Mouse (Mus musculus): ENCODE measurements around the gene Stt3b.
"Not testable (repeated sequence)": the region's sequence is repeated elsewhere in the genome, so short reads cannot be mapped to it uniquely, and the experiment has no call there.

The Stt3b gene

DNA sequence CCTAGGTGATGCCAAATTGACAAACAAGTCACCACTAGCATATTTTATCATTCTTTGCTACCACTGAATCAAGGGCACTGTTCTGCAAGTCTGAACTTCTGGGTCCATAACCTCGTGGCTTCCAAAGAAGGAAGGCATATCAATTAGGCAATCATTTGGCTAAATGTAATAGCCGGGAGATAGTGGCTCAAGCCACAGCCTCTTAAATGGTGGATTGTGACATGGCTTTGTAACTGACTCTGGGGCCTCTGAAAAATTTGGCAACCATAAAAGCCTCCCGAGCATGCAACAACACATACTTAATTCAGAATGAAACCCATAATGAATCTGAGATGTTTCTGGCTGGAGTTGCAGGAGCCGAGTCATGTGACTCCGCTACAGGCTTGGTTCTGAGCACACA lies 6.8 kb upstream of the Stt3b start:
- no peak for DNase-seq (ENCODE audit: low read depth)

- DNase-seq (ENCODE audit: low read depth) = no peak
Observed at GRCm38 (mm10) chr9:115314556-115314955, 4.3 kb upstream of the Stt3b start.

DNA sequence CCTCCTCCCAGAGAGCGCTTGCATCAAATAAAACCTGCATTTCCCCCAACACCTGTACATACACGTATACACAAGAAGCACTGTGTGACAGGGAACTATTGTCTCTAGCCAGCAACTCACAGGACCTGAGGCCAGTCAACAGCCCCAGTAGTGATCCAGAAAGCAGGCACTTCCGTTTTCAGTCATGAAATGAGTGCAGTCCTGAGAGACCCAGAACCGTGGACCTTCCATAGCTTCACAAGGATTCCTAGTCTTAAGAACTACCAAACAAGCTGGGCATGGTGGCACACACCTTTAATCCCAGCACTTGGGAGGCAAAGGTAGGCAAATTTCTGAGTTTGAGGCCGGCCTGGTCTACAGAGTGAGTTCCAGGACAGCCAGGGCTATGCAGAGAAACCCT lies 3.6 kb upstream of the Stt3b start:
- DNase-seq (ENCODE audit: low read depth) = no peak

- DNase-seq (ENCODE audit: low read depth) = no peak
Observed at GRCm38 (mm10) chr9:115311223-115311520, 951 bp upstream of the Stt3b start.

DNA sequence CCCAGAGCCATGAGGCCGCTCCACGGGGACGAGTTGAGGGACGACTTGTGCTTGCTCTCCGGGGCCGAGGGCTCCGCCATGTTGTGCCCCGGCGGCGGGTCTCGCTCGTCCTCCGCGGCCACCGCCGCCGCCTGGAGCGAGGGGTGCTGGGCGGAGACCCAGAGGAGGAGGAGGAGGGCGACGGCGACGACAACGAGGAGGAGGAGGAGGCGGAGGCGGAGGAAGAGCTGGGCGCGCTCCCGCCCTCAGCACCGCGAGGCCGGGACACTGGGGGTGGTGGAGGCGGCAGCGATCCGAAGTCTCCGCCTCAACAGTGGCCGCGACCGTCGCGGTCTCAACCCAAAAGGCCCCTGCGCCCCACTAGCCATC lies 260 bp downstream of the Stt3b start:
- DNase-seq (ENCODE audit: low read depth) = no peak

GRCm38 (mm10) chr9:115309381-115309971 lies 745 bp downstream of the Stt3b start:
- DNase-seq (ENCODE audit: low read depth) = no peak

DNA sequence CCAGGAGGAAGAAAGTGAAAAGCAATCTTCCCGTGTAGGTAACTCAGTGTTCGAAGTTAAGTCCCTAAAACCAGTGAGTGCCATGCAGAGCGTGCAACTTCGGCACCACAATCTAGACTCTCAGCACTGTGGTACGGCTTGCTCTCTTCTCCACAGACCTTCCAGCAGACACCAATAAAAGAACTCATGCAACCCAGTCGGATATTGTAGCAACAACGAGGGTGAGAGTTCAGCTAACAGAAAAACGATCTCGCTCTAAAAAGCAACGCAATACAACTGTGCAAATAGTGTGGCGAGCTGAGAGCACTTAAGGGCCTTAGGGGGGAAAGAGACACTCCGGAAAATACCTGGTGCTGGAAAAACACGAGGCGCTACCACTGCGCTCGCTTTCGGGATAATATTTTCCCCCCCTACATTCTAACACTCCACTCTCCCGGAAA lies 1.3 kb downstream of the Stt3b start:
- no peak for DNase-seq (ENCODE audit: low read depth)

- DNase-seq (ENCODE audit: low read depth) = no peak
Observed at GRCm38 (mm10) chr9:115308401-115308800, 1.8 kb downstream of the Stt3b start.

DNA sequence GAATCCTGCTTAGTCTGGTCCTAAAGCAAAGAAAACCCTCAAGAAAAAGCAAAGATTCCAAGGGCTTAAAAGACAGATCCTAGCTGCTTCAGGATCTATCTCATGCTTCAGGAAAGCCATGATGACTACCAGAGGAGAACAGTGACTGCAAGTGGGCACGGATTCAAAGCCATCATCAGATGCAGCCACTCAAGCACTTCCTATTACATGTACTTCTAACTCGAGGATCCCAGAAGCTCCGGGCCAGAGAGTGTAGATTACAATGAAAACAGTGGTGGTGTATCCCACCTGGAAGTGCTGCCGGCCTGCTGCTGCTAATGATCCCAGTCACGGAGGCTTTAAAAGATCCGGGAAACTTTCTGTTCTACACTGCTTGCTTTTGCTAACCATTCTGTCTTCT lies 4.0 kb downstream of the Stt3b start:
- no peak for DNase-seq (ENCODE audit: low read depth)

DNA sequence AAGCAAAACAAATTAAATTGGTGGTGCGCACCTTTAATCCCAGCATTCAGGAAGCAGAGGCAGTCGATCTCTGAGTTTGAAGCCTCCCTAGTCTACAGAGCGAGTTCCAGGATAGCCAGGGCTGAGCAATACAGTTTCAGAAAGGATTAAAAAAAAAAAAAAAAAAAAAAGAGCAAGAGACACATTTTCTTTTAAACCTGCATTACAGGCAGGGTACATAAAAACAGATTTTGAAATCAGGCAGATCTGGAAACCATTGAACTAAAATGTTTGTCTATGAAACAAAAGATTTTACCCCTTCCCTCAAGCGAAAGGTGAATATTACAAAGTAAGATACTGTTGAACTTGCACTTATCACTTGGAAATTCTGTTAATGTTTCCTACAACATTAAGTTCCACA lies 6.1 kb downstream of the Stt3b start:
- no peak for DNase-seq (ENCODE audit: low read depth)

- no peak for DNase-seq (ENCODE audit: low read depth)
Observed at GRCm38 (mm10) chr9:115301593-115301992, 8.6 kb downstream of the Stt3b start.

DNA sequence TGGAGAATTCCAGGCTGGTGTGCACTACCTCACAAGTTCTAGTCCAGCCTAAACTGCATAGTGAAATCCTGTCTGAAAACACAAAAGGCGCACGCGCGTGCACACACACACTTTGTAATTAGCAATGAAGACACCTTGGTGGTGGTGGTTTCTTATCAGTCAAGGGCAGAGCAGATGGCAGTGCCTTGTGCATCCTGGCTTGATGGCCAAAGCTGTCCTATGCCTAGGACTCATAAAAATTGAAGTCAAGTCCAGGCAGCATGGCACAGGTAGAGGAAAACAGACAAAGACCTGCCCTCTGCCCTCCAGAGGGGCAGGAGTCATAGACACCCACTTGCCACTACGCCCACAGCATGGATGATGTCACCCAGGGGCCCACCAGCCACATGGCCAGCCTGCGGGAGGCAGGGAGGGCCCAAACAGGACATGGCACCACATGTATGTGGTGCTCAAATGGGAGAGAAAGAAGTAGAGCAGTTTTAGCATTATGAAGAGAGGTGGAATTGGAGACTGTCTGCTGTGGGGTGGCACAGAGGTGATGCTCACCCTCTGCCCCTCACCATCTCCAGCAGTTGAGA lies 9.1 kb downstream of the Stt3b start:
- DNase-seq (ENCODE audit: low read depth) = no peak

DNA sequence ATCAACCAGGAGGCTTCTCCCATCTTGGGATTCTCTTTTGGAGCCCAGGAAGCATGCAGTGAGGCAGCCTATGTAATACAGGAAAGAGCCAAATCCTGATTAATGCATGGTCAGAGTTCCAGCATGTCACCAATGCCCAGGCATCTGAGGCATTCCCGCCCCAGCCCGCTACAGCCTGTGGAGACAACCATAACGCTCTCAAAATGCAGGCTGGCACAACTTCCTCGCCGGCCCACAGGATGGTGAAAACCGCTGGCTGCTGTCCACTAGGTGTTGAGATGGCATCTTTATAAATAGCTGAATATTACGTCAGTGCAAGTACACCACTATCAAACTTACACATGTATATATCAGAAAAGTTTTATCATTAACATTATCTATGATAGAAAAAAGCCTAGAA lies 13.5 kb downstream of the Stt3b start:
- DNase-seq (ENCODE audit: low read depth) = no peak

- no peak for DNase-seq (ENCODE audit: low read depth)
Observed at GRCm38 (mm10) chr9:115293920-115294594, 16.2 kb downstream of the Stt3b start.

- DNase-seq (ENCODE audit: low read depth) = no peak
Observed at GRCm38 (mm10) chr9:115287774-115288434, 22.3 kb downstream of the Stt3b start.

- no peak for DNase-seq (ENCODE audit: low read depth)
Observed at GRCm38 (mm10) chr9:115284385-115284784, 25.8 kb downstream of the Stt3b start.

GRCm38 (mm10) chr9:115283403-115283802 lies 26.8 kb downstream of the Stt3b start:
- no peak for DNase-seq (ENCODE audit: low read depth)

DNA sequence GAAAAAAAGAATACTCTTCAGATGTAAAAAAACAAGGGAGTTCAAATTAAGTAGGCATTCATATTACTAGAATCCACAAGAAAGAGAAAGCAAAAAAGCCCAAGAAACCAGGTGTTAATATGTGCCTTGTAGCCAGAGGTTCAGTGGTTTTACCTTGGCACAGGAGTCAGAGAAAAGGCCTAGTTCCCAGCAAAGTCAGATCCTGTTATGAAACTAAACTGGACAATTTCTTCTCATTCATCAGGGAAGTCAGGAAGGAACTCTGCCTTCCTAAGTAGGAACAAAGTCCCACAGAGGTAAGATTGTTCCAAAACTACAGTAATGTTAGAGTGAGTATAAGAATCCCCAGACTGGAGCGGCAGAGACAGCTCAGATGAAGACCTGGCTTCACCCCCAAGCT lies 31.6 kb downstream of the Stt3b start:
- no peak for DNase-seq (ENCODE audit: low read depth)

- no peak for DNase-seq (ENCODE audit: low read depth)
Observed at GRCm38 (mm10) chr9:115274806-115275205, 35.4 kb downstream of the Stt3b start.

DNA sequence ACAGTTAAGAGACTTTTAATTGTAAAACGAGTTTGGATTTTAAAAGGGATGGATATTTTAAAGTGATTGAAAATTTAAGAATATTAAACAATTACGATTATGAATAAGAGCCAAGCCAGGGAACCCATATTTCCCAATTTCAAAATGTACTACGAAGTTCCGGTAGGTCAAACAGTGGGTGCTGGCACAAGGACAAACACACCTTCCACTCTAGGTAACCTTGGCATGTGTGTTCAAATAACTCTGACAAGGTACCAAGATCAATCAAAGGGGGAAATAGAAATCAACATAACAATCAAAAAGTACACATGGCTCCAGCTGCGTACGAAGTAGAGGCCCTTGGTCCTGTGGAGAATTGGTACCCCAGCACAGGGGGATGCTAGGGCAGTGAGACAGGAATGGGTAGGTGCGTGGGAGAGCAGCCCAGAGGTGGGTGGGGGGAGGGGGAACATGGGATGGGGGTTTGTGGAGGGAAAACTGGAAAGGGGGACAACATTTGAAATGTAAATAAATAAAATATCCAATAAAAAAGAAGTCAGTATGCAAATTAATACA lies 37.0 kb downstream of the Stt3b start:
- no peak for DNase-seq (ENCODE audit: low read depth)

DNA sequence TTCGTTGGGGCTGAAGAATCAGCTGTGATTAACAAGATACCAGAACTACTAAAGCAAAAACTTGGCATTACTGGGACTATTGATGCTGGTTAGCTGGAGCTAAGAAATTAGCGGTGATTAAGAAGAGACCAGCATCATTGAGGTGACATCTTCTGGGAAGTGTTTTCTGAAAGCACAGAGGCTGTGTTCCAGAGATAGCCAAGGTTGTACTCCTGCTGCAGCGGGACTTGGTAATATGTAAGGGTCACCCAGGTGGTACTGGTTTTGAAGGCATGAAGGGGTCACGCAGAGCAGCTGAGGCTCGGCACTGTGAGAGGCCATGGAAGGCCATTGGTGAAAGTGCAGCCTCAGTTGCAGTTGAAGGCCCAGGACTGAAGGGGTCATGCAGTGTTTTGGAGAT lies 37.8 kb downstream of the Stt3b start:
- not testable (repeated sequence) for DNase-seq (ENCODE audit: low read depth)

GRCm38 (mm10) chr9:115271556-115271955 lies 38.7 kb downstream of the Stt3b start:
- DNase-seq (ENCODE audit: low read depth) = no peak

DNA sequence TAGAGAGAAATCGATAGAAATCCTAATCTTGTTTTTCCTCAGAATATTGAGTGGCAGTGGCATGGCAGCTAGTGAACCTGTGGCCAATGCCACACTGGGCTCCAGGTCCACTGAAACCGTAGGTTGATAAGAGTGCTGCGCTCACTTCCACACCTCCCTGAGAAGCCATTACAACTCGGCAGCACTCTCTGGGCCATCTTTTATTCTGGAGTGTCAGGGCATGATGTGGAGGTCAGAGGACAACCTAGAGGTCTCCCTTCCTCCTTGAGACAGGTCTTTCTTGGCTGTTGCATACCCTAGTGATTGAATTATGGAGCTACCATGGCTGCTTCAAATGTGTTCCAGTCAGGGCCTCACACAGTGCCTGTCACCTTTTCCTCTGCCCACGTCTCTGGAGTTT lies 48.3 kb downstream of the Stt3b start:
- DNase-seq (ENCODE audit: low read depth) = no peak

Data from c-Kit-positive CD71-negative TER-119-negative erythroid progenitor cells, embryonic 14.5 days (primary cell).